Comparison of ENCODE assay signal across 8 mouse cellular contexts in the genomic region with DNA sequence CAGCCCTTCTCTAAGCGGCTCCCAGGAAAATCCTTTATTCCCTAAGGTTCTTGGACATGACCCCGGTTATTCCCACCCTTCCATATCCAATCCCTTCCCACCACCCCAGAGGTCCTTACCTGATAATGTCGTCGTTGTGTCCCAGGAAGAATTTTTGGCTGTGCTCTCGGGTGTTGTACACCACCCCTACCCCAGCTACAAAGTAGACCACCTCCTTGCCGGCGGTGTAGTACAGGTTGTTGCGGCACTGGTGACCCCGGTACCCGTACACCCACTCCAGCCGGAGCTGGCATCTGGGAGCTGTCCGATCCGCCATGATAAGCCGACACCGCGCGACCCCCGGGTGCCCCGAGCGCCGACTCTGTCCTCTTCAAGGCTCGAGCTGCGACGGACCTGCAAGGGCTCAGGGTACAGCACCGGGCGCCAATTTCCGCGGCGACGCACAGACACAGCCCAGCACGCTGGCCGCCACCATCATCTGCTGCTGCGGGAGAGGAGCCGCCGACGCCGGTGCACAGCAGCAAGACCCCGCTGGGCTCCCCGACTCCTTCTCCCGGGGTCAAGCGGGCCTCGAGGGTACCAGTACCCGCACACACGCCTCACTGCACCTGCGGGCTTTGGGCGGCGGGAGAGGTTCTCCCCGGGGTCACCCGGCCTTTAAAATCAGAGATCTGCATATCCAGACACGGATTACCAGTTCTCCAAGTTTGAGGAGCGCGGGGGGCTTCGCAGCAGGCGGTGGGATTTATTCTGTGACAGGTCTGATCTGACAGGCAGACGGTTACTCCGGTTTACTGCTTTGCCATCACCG. TPM values are rescaled to one million over a fixed set of nuclear protein-coding genes. Genes with fewer than 3 reads are reported as not detected.
DNase-seq lines count a peak whose midpoint lies in the region; ATAC-seq and TF ChIP-seq lines count a peak whose summit lies in the region.

No protein-coding gene starts in this region.

- no peaks in the 10 kb centered on the region for H3K36me3 ChIP-seq in spleen, adult 2 months (ENCODE audit: control insufficient read depth, insufficient read depth, low read length)
- H3K36me3 ChIP-seq in embryonic facial prominence, embryonic 12.5 days: no peaks in the 10 kb centered on the region
- H3K36me3 ChIP-seq in limb, embryonic 14.5 days (ENCODE audit: control insufficient read depth, insufficient read depth, low read length): no peaks in the 10 kb centered on the region
- H3K36me3 ChIP-seq in midbrain, embryonic 12.5 days: no peaks in the 10 kb centered on the region
- no peaks in the 10 kb centered on the region for H3K36me3 ChIP-seq in stomach, postnatal 0 days (ENCODE audit: control insufficient read depth, insufficient read depth, low read length)

- TF ChIP-seq EP300 in stomach, postnatal 0 days (optimal IDR thresholded peaks at IDR 0.05): no peak

- peak overlapping the region; percentile 95 for H3K4me2 ChIP-seq in embryonic facial prominence, embryonic 12.5 days (replicated peaks)
- peak overlapping the region; percentile 89 for H3K4me2 ChIP-seq in limb, embryonic 14.5 days (replicated peaks; ENCODE audit: low read depth, low read length, severe bottlenecking)
- H3K4me2 ChIP-seq in midbrain, embryonic 12.5 days (replicated peaks): peak overlapping the region; percentile 97
- H3K4me2 ChIP-seq in stomach, postnatal 0 days (replicated peaks; ENCODE audit: low read depth): peak overlapping the region; percentile 88

- H3K27ac ChIP-seq in spleen, adult 2 months (ENCODE audit: insufficient read depth, low read length): no peak overlapping the region
- no peak overlapping the region for H3K27ac ChIP-seq in embryonic facial prominence, embryonic 12.5 days
- no peak overlapping the region for H3K27ac ChIP-seq in limb, embryonic 14.5 days (replicated peaks; ENCODE audit: low read depth, low read length)
- H3K27ac ChIP-seq in midbrain, embryonic 12.5 days (replicated peaks): peak overlapping the region; percentile 49
- H3K27ac ChIP-seq in stomach, postnatal 0 days (replicated peaks): no peak overlapping the region

- H3K4me3 ChIP-seq in spleen, adult 2 months (ENCODE audit: extremely low read depth, insufficient read depth, insufficient read length): peak overlapping the region; percentile 52
- peak overlapping the region; percentile 55 for H3K4me3 ChIP-seq in embryonic facial prominence, embryonic 12.5 days
- H3K4me3 ChIP-seq in limb, embryonic 14.5 days (replicated peaks; ENCODE audit: low read length): peak overlapping the region; percentile 53
- peak overlapping the region; percentile 61 for H3K4me3 ChIP-seq in midbrain, embryonic 12.5 days
- H3K4me3 ChIP-seq in stomach, postnatal 0 days (ENCODE audit: low read depth, low read length): peak overlapping the region; percentile 57

- no peak for TF ChIP-seq POLR2A in spleen, adult 2 months (IDR thresholded peaks at IDR 0.05; ENCODE audit: low read depth, low read length)
- no peak for TF ChIP-seq POLR2A in limb, embryonic 14.5 days (IDR thresholded peaks at IDR 0.05; ENCODE audit: borderline replicate concordance, extremely low read depth, insufficient read depth, insufficient read length)

- peaks cover 12% of the 10 kb centered on the region for H3K27me3 ChIP-seq in spleen, adult 2 months (ENCODE audit: control insufficient read depth, insufficient read depth, low read length)
- H3K27me3 ChIP-seq in embryonic facial prominence, embryonic 12.5 days: peaks cover 23% of the 10 kb centered on the region
- H3K27me3 ChIP-seq in limb, embryonic 14.5 days (ENCODE audit: control insufficient read depth, insufficient read depth, low read length): peaks cover 30% of the 10 kb centered on the region
- H3K27me3 ChIP-seq in midbrain, embryonic 12.5 days: peaks cover 16% of the 10 kb centered on the region
- peaks cover 3% of the 10 kb centered on the region; the same call in 1 of the 2 replicates for H3K27me3 ChIP-seq in stomach, postnatal 0 days (ENCODE audit: control insufficient read depth, insufficient read depth, low read length)

- no peak for ATAC-seq in embryonic facial prominence, embryonic 12.5 days (ENCODE audit: insufficient number of reproducible peaks, insufficient read depth, low FRiP score, low TSS enrichment)
- ATAC-seq in limb, embryonic 14.5 days (ENCODE audit: low FRiP score, low read depth): no peak
- ATAC-seq in midbrain, embryonic 12.5 days (ENCODE audit: low FRiP score, low read depth): peak; percentile 2; the same call in 1 of the 2 replicates
- ATAC-seq in stomach, postnatal 0 days (ENCODE audit: low FRiP score, low TSS enrichment): no peak

- H3K4me1 ChIP-seq in spleen, adult 2 months (ENCODE audit: control insufficient read depth, insufficient read depth, insufficient read length): peaks cover 2% of the 10 kb centered on the region; the same call in 1 of the 2 replicates
- no peaks in the 10 kb centered on the region for H3K4me1 ChIP-seq in embryonic facial prominence, embryonic 12.5 days
- 0 out of 2 replicates have a peak, but pooled peaks cover 7% of the 10 kb centered on the region for H3K4me1 ChIP-seq in limb, embryonic 14.5 days (ENCODE audit: control insufficient read depth, insufficient read depth, low read length)
- no peaks in the 10 kb centered on the region for H3K4me1 ChIP-seq in midbrain, embryonic 12.5 days
- H3K4me1 ChIP-seq in stomach, postnatal 0 days (replicated peaks; ENCODE audit: control insufficient read depth, insufficient read depth): no peaks in the 10 kb centered on the region

- no peak for DNase-seq in spleen, adult 2 months (ENCODE audit: low read depth in 1 of 2, low spot score in 2 of 2)
- DNase-seq in spleen, adult 12 weeks (ENCODE audit: low spot score): no peak
- DNase-seq in heart, adult 9 months (ENCODE audit: low spot score in 2 of 2): peak; percentile 20 to 29
- peak; percentile 8 to 23 for DNase-seq in kidney, adult 8-10 months
- no peak for DNase-seq in limb, embryonic 14.5 days (ENCODE audit: low spot score)
- DNase-seq in stomach, postnatal 0 days (ENCODE audit: low spot score): peak; percentile 51

- no peaks in the 10 kb centered on the region for H3K9me3 ChIP-seq in embryonic facial prominence, embryonic 12.5 days
- H3K9me3 ChIP-seq in limb, embryonic 14.5 days (ENCODE audit: control insufficient read depth, low read length): no peaks in the 10 kb centered on the region
- H3K9me3 ChIP-seq in midbrain, embryonic 12.5 days: no peaks in the 10 kb centered on the region
- H3K9me3 ChIP-seq in stomach, postnatal 0 days (ENCODE audit: control insufficient read depth, low read length): no peaks in the 10 kb centered on the region

- TF ChIP-seq CTCF in spleen, adult 2 months (IDR thresholded peaks at IDR 0.05; ENCODE audit: extremely low read depth, insufficient read depth, insufficient read length, insufficient replicate concordance): no peak
- TF ChIP-seq CTCF in stomach, postnatal 0 days (IDR thresholded peaks at IDR 0.05; ENCODE audit: low read depth): no peak

- peak overlapping the region; percentile 37; the same call in 1 of the 2 replicates for H3K9ac ChIP-seq in embryonic facial prominence, embryonic 12.5 days
- peak overlapping the region; percentile 45 for H3K9ac ChIP-seq in limb, embryonic 14.5 days (ENCODE audit: low read depth, low read length, severe bottlenecking)
- H3K9ac ChIP-seq in midbrain, embryonic 12.5 days (replicated peaks): peak overlapping the region; percentile 66
- peak overlapping the region; percentile 51 for H3K9ac ChIP-seq in stomach, postnatal 0 days (ENCODE audit: low read length)

- 4% methylated on average over 56 of the region's 57 CpGs for WGBS in spleen, adult 2 months
- WGBS in embryonic facial prominence, embryonic 12.5 days: 2% methylated on average over 57 of the region's 57 CpGs
- WGBS in limb, embryonic 14.5 days: under 1% methylated on average over 52 of the region's 57 CpGs
- WGBS in midbrain, embryonic 12.5 days: under 1% methylated on average over 57 of the region's 57 CpGs
- WGBS in stomach, postnatal 0 days: 2% methylated on average over 57 of the region's 57 CpGs

RNA-seq across cellular contexts. Expression of gene Eml6, which starts 1.4 kb away (rescaled TPM):
- polyA plus RNA-seq in spleen, adult 2 months (2012; rRNA removed): 0.98 and 1.1 TPM in 2 replicates
- 0.62 and 1.1 TPM in 2 replicates for polyA plus RNA-seq in embryonic facial prominence, embryonic 12.5 days (2016; fragmentation: Nextera tagmentation; extraction: Ambion mirVana)
- 1.3 and 1.5 TPM in 2 replicates for polyA plus RNA-seq in limb, embryonic 14.5 days (2012; rRNA removed)
- polyA plus RNA-seq in limb, embryonic 14.5 days (2014; fragmentation: Nextera tagmentation; extraction: Ambion mirVana): 0.55 and 1.5 TPM in 2 replicates
- 1.9 and 3.0 TPM in 2 replicates for polyA plus RNA-seq in midbrain, embryonic 12.5 days (2016; fragmentation: Nextera tagmentation; extraction: Ambion mirVana)
- 0.39 and 0.44 TPM in 2 replicates for polyA plus RNA-seq in stomach, postnatal 0 days (2015; fragmentation: Nextera tagmentation; extraction: Ambion mirVana)

Comparison
In these comparisons a context has a peak if more than half of its experiments do, and no peak if none do; other contexts are left out.
1. DNase-seq: peak in heart, adult 9 months (2 of 2), kidney, adult 8-10 months (2 of 2) and stomach, postnatal 0 days (single experiment); none in spleen, adult 2 months (0 of 2), spleen, adult 12 weeks (single experiment) and limb, embryonic 14.5 days (single experiment).
2. Peak in every context shown above with its lines, with median percentiles within 50 percentile points of each other: H3K4me3 ChIP-seq, H3K4me2 ChIP-seq and H3K9ac ChIP-seq.